Mouse (Mus musculus): ENCODE results near the gene Ccdc106. TPM values are rescaled to one million over a fixed set of nuclear protein-coding genes. Genes with fewer than 3 reads are reported as not detected.

The Ccdc106 gene
- polyA plus RNA-seq, 1 experiment from 2014 or later, result 25.0 TPM

- Histone ChIP-seq H3K9ac (replicated peaks; ENCODE audit: low read depth, low read length) (no peak overlapping the region), H3K4me3 (ENCODE audit: low read depth, low read length) (no peak overlapping the region), H3K4me2 (replicated peaks; ENCODE audit: low read depth, low read length) (no peak overlapping the region), H3K9me3 (ENCODE audit: control insufficient read depth, low read depth, low read length) (no peaks in the 10 kb centered on the region), H3K27me3 (ENCODE audit: control insufficient read depth, insufficient read depth, low read length) (peaks cover 17% of the 10 kb centered on the region; the same call in 1 of the 2 replicates), H3K27ac (ENCODE audit: low read length) (no peak overlapping the region), H3K36me3 (ENCODE audit: control insufficient read depth, insufficient read depth, low read length) (no peaks in the 10 kb centered on the region), H3K4me1 (ENCODE audit: control insufficient read depth, insufficient read depth, low read length) (0 out of 2 replicates have a peak, but pooled peaks cover 4% of the 10 kb centered on the region)
- 91% methylated on average over 1 of the region's 1 CpGs for WGBS
- no peak for ATAC-seq (ENCODE audit: insufficient number of reproducible peaks, insufficient read depth, low FRiP score, low read depth)
Measured at GRCm38 (mm10) chr7:5058631-5059030, 38.3 kb downstream of the Ccdc106 start.

- H3K36me3 ChIP-seq (ENCODE audit: control insufficient read depth, insufficient read depth, low read length), result no peaks in the 10 kb centered on the region; the same call in 1 of the 2 replicates
- H3K27ac ChIP-seq (ENCODE audit: low read length), result peak overlapping the region; percentile 22; the same call in 1 of the 2 replicates
- 0 out of 2 replicates have a peak overlapping the region, but pooled peaks have one; percentile 63 for H3K4me3 ChIP-seq (ENCODE audit: low read depth, low read length)
- H3K4me2 ChIP-seq (replicated peaks; ENCODE audit: low read depth, low read length), result no peak overlapping the region
- H3K9me3 ChIP-seq (ENCODE audit: control insufficient read depth, low read depth, low read length), result no peaks in the 10 kb centered on the region
- peaks cover 14% of the 10 kb centered on the region; the same call in 1 of the 2 replicates for H3K27me3 ChIP-seq (ENCODE audit: control insufficient read depth, insufficient read depth, low read length)
- no peak for ATAC-seq (ENCODE audit: insufficient number of reproducible peaks, insufficient read depth, low FRiP score, low read depth)
- H3K4me1 ChIP-seq (ENCODE audit: control insufficient read depth, insufficient read depth, low read length), result peaks cover 4% of the 10 kb centered on the region; the same call in 1 of the 2 replicates
- WGBS, result 92% methylated on average over 12 of the region's 12 CpGs
- no peak overlapping the region for H3K9ac ChIP-seq (replicated peaks; ENCODE audit: low read depth, low read length)
Measured at GRCm38 (mm10) chr7:5059421-5059820, 39.1 kb downstream of the Ccdc106 start.

GRCm38 (mm10) chr7:5060239-5060731 lies 39.9 kb downstream of the Ccdc106 start:
- H3K27me3 ChIP-seq (ENCODE audit: control insufficient read depth, insufficient read depth, low read length), result peaks cover 11% of the 10 kb centered on the region; the same call in 1 of the 2 replicates
- peaks cover 4% of the 10 kb centered on the region; the same call in 1 of the 2 replicates for H3K4me1 ChIP-seq (ENCODE audit: control insufficient read depth, insufficient read depth, low read length)
- H3K9me3 ChIP-seq (ENCODE audit: control insufficient read depth, low read depth, low read length), result no peaks in the 10 kb centered on the region
- H3K4me2 ChIP-seq (replicated peaks; ENCODE audit: low read depth, low read length), result peak overlapping the region; percentile 86
- no peak for ATAC-seq (ENCODE audit: insufficient number of reproducible peaks, insufficient read depth, low FRiP score, low read depth)
- H3K36me3 ChIP-seq (ENCODE audit: control insufficient read depth, insufficient read depth, low read length), result no peaks in the 10 kb centered on the region; the same call in 1 of the 2 replicates
- peak overlapping the region; percentile 63 for H3K4me3 ChIP-seq (ENCODE audit: low read depth, low read length)
- 3% methylated on average over 27 of the region's 27 CpGs for WGBS
- H3K9ac ChIP-seq (replicated peaks; ENCODE audit: low read depth, low read length), result peak overlapping the region; percentile 73; the same call in 1 of the 2 replicates
- peak overlapping the region; percentile 95 for H3K27ac ChIP-seq (ENCODE audit: low read length)

GRCm38 (mm10) chr7:5060944-5061773 lies 40.8 kb downstream of the Ccdc106 start:
- Histone ChIP-seq H3K4me2 (replicated peaks; ENCODE audit: low read depth, low read length) (peak overlapping the region; percentile 86), H3K27ac (ENCODE audit: low read length) (peak overlapping the region; percentile 95), H3K9me3 (ENCODE audit: control insufficient read depth, low read depth, low read length) (no peaks in the 10 kb centered on the region), H3K9ac (replicated peaks; ENCODE audit: low read depth, low read length) (peak overlapping the region; percentile 73), H3K4me3 (ENCODE audit: low read depth, low read length) (peak overlapping the region; percentile 63), H3K36me3 (ENCODE audit: control insufficient read depth, insufficient read depth, low read length) (no peaks in the 10 kb centered on the region; the same call in 1 of the 2 replicates), H3K4me1 (ENCODE audit: control insufficient read depth, insufficient read depth, low read length) (peaks cover 7% of the 10 kb centered on the region; the same call in 1 of the 2 replicates), H3K27me3 (ENCODE audit: control insufficient read depth, insufficient read depth, low read length) (peaks cover 3% of the 10 kb centered on the region; the same call in 1 of the 2 replicates)
- ATAC-seq (ENCODE audit: insufficient number of reproducible peaks, insufficient read depth, low FRiP score, low read depth), result peak; percentile 86
- under 1% methylated on average over 60 of the region's 60 CpGs for WGBS

- Histone ChIP-seq H3K9ac (replicated peaks; ENCODE audit: low read depth, low read length) (peak within 1 kb of the TSS; percentile 73), H3K27me3 (ENCODE audit: control insufficient read depth, insufficient read depth, low read length) (peaks cover 2% of the 10 kb centered on the region; the same call in 1 of the 2 replicates), H3K27ac (ENCODE audit: low read length) (peak within 1 kb of the TSS; percentile 95), H3K36me3 (ENCODE audit: control insufficient read depth, insufficient read depth, low read length) (peaks cover 6% of the 10 kb centered on the region), H3K4me3 (ENCODE audit: low read depth, low read length) (peak within 1 kb of the TSS; percentile 63), H3K4me2 (replicated peaks; ENCODE audit: low read depth, low read length) (peak within 1 kb of the TSS; percentile 86), H3K9me3 (ENCODE audit: control insufficient read depth, low read depth, low read length) (no peaks in the 10 kb centered on the region), H3K4me1 (ENCODE audit: control insufficient read depth, insufficient read depth, low read length) (peaks cover 7% of the 10 kb centered on the region; the same call in 1 of the 2 replicates)
- WGBS, result under 1% methylated on average over 60 of the region's 65 CpGs
- ATAC-seq (ENCODE audit: insufficient number of reproducible peaks, insufficient read depth, low FRiP score, low read depth), result peak; percentile 82
Measured at GRCm38 (mm10) chr7:5061774-5062359, 41.5 kb downstream of the Ccdc106 start, which contains the start of gene U2af2. Gene U2af2, plus strand, starts transcription at chr7:5062143.

GRCm38 (mm10) chr7:5062360-5063001 lies 42.1 kb downstream of the Ccdc106 start:
- H3K4me1 ChIP-seq (ENCODE audit: control insufficient read depth, insufficient read depth, low read length), result peaks cover 7% of the 10 kb centered on the region; the same call in 1 of the 2 replicates
- H3K9me3 ChIP-seq (ENCODE audit: control insufficient read depth, low read depth, low read length), result no peaks in the 10 kb centered on the region
- WGBS, result under 1% methylated on average over 50 of the region's 51 CpGs
- H3K27me3 ChIP-seq (ENCODE audit: control insufficient read depth, insufficient read depth, low read length), result peaks cover 2% of the 10 kb centered on the region; the same call in 1 of the 2 replicates
- peaks cover 12% of the 10 kb centered on the region for H3K36me3 ChIP-seq (ENCODE audit: control insufficient read depth, insufficient read depth, low read length)
- peak overlapping the region; percentile 63 for H3K4me3 ChIP-seq (ENCODE audit: low read depth, low read length)
- peak overlapping the region; percentile 86 for H3K4me2 ChIP-seq (replicated peaks; ENCODE audit: low read depth, low read length)
- peak overlapping the region; percentile 52 for H3K9ac ChIP-seq (replicated peaks; ENCODE audit: low read depth, low read length)
- H3K27ac ChIP-seq (ENCODE audit: low read length), result peak overlapping the region; percentile 95
- peak; percentile 57 for ATAC-seq (ENCODE audit: insufficient number of reproducible peaks, insufficient read depth, low FRiP score, low read depth)

- Histone ChIP-seq H3K9me3 (ENCODE audit: control insufficient read depth, low read depth, low read length) (no peaks in the 10 kb centered on the region), H3K9ac (replicated peaks; ENCODE audit: low read depth, low read length) (no peak overlapping the region), H3K27ac (ENCODE audit: low read length) (no peak overlapping the region), H3K36me3 (ENCODE audit: control insufficient read depth, insufficient read depth, low read length) (peaks cover 34% of the 10 kb centered on the region), H3K4me3 (ENCODE audit: low read depth, low read length) (no peak overlapping the region), H3K4me2 (replicated peaks; ENCODE audit: low read depth, low read length) (no peak overlapping the region), H3K27me3 (ENCODE audit: control insufficient read depth, insufficient read depth, low read length) (no peaks in the 10 kb centered on the region), H3K4me1 (ENCODE audit: control insufficient read depth, insufficient read depth, low read length) (peaks cover 7% of the 10 kb centered on the region; the same call in 1 of the 2 replicates)
- 91% methylated on average over 6 of the region's 6 CpGs for WGBS
- no peak for ATAC-seq (ENCODE audit: insufficient number of reproducible peaks, insufficient read depth, low FRiP score, low read depth)
Measured at GRCm38 (mm10) chr7:5064886-5065285, 44.5 kb downstream of the Ccdc106 start.

- no peak overlapping the region for H3K4me2 ChIP-seq (replicated peaks; ENCODE audit: low read depth, low read length)
- H3K27me3 ChIP-seq (ENCODE audit: control insufficient read depth, insufficient read depth, low read length), result no peaks in the 10 kb centered on the region
- H3K4me1 ChIP-seq (ENCODE audit: control insufficient read depth, insufficient read depth, low read length), result no peaks in the 10 kb centered on the region
- no peak overlapping the region for H3K4me3 ChIP-seq (ENCODE audit: low read depth, low read length)
- WGBS, result 67% methylated on average over 1 of the region's 1 CpGs
- no peak overlapping the region for H3K9ac ChIP-seq (replicated peaks; ENCODE audit: low read depth, low read length)
- no peak for ATAC-seq (ENCODE audit: insufficient number of reproducible peaks, insufficient read depth, low FRiP score, low read depth)
- peaks cover 86% of the 10 kb centered on the region for H3K36me3 ChIP-seq (ENCODE audit: control insufficient read depth, insufficient read depth, low read length)
- no peak overlapping the region for H3K27ac ChIP-seq (ENCODE audit: low read length)
- H3K9me3 ChIP-seq (ENCODE audit: control insufficient read depth, low read depth, low read length), result no peaks in the 10 kb centered on the region
Measured at GRCm38 (mm10) chr7:5073586-5073985, 53.2 kb downstream of the Ccdc106 start.
